Mouse (Mus musculus): ENCODE data around the gene Radil.

The Radil gene

DNA sequence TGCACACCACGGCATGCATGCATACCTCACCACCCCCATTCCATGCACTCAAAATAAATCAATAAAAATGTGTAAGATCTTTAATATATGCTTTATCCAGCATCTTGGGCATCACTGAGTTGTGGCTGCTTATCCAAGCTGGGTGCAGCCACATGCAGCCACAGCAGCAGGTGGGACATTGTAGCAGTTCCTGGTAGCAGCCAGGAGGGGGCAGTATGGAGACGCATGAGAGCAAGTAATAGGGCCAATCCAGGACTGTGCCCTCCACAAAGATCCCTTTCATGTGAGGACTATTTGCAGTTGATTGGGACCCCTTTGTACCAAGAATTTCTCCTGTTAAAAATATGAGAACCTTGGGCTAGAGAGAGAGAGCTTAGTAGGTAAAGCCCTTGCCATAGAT lies 68.4 kb downstream of the Radil start:
- no peak for DNase-seq (ENCODE audit: low spot score)

DNA sequence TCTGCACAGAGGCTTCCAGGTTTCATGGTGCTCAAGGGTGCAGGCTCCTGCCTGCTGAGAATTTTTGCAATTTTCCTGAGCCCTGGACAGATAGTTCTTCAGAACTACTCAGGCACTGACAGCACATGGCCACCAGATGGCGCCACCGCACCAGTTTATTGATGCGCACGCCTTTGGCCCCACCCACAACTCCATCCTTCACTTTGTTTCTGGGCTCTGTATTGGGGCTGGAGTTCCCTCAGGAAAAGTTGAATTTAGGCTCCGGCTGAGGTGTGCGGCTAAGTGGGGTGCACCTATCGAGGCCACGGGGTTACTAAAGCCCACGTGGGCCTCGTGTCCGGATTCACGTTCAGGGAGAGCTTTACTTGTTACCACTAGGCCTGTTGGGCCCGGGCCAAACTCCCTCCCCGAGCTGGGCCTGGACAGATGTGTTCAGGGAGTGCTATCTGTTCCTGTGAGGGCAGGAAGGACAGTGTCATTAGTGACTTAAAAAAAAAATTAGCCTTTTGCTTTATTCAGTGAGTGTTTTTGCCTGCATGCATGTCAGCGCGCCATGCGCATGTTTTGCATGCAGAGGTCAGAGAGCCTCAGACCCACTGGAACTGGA lies 72.0 kb downstream of the Radil start:
- DNase-seq (ENCODE audit: low spot score) = peak; percentile 97

DNA sequence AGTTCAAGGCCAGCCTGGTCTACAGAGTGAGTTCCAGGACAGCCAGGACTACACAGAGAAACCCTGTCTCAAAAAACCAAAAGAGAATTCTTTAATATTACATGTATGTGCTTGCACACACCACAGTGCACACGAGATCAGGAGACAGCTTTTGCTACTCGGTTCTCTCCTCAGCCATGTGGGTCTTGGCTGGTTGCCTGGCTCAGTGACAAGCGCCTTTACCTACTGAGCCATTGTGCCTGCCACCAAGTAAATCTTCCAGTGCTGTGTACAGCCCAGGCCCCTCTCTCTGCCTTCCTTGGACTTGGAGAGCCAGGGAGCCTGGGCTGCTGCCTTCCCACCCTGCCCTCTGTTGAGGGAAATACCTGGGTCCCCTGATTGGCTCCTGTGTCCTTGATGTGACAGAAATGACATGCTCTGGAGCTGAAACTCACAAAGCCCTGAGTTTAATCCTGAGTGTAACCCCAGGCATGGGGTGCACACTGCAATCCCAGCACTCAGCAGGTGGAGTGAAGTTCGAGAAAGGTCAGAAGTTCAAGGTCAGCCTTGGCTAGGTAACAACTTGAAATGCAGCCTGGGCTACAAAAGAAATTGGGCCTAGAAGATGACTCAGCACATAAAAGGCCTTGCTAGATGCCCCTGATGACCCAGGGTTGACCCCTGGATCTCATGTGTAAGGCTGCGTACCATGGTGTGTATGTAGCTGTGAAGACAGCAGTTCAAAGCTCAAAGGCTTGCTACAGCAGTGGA lies 72.9 kb downstream of the Radil start:
- no peak for DNase-seq (ENCODE audit: low spot score)

DNA sequence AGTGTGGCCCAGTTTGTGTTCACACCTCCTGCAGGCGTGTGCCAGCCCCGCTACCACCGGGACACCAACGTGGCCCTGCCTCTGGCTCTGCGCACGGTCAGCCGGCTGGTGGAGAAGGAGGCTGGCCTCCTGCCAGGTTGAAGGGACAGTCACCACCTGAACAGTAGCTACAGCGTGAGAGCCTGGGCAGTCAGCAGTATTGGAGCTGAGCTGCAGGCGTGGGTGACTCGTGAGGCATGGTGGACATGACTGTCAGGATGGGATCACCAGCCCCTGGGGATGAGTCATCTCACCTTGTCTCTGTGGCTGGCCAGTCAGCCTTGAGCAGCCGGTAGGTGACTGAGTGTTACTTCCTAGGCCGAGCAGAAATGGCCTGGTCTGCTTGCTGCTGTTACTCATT lies 73.6 kb downstream of the Radil start:
- peak; percentile 66 for DNase-seq (ENCODE audit: low spot score)

DNA sequence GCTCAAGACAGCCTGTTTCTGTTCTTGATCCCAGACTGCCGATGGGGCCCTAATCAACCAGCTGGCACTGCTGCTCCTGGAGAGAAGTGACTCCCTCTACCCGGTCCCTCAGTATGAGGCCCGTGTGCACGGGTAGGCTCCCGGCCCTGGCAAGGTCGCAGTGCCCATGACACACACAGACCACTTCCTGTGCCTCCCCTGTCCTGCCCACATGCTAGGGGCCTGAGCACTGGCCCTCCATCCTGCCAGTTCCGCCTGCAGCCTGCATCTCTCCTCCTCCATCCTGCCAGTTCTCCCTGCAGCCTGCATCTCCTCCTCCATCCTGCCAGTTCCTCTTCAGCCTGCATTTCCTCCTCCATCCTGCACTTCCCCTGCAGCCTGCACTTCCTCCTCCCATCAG lies 75.2 kb downstream of the Radil start:
- DNase-seq (ENCODE audit: low spot score) = no peak

DNA sequence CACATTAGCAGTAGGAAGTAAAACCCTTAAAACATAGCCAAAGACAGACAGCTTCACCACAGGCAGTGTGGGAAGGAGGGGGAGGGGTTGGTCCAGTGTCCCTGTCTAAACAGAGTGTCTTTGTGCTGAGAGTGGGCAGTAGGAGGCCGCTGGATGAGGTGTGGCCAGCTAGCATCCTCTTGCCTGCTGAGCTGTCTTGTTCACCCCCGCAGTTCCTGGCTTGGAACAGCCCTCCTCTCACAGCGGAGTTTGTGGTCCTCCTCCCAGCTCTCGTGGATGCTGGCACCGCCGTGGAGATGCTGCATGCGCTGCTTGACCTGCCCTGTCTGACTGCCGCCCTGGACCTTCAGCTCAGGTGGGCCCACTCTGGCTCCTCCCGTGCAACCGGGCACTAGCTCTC lies 77.2 kb downstream of the Radil start:
- no peak for DNase-seq (ENCODE audit: low spot score)

DNA sequence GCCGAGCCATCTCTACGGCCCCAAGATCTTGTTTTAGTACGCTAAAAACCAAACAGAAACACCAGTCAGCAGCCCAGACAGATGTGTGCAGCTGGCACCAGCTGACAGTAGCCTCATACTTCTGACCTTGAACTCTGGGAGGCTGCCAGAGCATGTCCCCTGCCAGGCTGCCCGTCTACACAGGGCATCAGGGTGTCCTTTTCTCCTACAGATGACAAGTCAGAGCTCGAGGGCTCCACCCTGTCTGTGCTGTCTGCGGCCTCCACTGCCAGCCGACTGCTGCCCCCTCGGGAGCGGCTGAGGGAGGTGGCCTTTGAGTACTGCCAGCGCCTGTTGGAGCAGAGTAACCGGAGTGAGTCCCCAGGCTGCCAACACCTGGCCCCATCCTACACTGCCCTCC lies 81.1 kb downstream of the Radil start:
- no peak for DNase-seq (ENCODE audit: low spot score)

DNA sequence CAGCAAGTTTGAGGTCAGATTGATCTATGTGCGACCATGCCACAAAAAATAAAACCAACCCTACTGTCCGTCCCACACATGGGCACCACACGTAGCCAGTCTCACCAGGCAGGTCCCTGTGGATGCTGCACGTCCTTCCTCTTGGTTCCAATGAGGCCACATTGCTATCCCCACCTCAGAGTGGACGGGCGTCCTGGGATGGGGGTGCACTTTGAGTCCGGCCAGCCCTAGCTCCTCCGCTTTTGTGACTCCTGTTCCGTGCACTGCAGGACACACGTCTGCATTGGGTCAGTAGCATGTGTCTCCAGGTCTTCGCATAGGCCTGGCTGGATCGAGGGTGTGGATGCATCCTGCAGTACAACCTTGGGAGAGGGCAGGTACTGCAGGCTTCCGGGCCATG lies 82.5 kb downstream of the Radil start:
- DNase-seq (ENCODE audit: low spot score) = no peak

DNA sequence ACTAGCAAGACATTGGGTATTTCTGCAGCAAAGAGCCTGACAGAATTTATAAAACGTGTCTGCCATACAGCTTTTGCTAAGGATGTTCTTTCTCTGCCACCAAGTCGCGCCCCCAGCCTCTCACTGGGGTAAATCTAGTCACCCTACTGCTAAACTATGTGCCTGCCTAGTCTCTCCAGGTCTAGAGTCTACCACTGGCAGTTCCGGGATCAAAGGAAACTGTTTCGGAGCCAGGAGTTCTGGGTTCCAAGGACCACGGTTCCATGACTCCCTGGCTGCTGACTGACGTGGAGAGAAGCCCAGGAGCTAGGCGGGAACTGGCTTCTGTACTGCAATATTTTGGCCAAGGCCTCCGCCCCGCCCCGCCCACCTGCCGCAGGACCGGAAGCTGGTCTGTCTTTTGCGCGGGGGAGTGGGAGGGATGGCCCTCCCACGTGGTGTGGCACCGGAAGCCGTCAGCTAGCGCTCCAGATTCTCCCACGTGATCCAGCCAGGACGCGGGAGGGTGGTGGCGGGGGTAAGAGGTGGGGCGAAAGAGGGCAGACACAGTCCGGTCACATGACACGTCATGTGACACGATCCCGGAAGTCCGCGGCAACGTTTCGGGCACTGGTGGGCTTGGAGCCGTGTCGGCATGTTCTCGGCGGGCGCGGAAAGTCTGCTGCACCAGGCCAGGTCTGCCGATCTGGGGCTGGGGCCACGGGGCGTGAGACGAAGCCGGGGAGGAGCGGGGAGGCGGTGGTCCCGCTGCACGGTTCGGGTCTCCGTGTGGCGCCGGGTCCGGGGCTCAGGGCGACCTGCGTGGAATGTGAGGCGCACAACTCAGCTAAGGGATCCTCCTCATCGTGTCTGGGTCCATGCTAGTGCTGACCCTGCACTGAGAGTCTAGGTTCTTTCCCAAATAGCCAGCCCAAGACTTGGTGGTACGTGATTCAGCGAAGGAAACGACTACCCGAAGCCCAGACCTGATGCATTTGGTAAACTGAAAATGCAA lies 87.1 kb downstream of the Radil start, which contains the start of gene Ap5z1:
TSS of gene Ap5z1 (plus strand) at position 484 of the 994 bp plus-strand sequence.
- DNase-seq (ENCODE audit: low spot score) = peak; percentile 94

DNA sequence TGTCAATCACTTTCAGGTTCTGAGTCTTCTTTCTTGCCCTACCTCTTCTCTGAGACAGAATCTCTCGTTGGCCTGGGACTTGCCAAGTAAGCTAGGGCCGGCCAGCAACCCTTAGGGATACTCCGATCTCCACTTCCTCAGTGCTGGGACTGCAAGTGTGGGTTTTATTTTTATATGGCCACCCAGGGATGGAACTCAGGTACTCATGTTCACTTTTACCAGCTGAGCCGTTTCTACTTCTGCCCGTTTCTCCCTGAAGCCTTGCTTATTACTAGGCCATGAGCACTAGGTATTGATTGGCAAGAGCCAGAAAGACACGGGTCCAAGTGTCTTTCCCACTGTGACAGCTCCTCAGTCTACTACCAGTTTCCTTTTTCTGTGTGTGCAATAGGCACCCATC lies 87.9 kb downstream of the Radil start:
- no peak for DNase-seq (ENCODE audit: low spot score)

DNA sequence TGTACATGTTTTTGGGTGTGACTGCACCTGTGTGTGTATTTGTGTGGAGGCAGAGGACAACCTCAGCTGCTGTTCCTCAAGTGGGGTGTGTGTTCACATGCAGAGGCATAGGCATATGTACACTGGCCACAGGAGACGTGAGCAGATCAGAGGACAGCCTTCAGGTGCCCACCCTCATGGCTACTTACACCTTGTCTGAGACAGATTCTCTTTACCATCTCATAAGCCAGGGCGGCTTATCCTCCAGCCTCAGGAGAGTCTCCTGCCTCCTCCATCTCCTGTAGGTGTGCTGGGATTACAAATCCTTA lies 88.3 kb downstream of the Radil start:
- no peak for DNase-seq (ENCODE audit: low spot score)

DNA sequence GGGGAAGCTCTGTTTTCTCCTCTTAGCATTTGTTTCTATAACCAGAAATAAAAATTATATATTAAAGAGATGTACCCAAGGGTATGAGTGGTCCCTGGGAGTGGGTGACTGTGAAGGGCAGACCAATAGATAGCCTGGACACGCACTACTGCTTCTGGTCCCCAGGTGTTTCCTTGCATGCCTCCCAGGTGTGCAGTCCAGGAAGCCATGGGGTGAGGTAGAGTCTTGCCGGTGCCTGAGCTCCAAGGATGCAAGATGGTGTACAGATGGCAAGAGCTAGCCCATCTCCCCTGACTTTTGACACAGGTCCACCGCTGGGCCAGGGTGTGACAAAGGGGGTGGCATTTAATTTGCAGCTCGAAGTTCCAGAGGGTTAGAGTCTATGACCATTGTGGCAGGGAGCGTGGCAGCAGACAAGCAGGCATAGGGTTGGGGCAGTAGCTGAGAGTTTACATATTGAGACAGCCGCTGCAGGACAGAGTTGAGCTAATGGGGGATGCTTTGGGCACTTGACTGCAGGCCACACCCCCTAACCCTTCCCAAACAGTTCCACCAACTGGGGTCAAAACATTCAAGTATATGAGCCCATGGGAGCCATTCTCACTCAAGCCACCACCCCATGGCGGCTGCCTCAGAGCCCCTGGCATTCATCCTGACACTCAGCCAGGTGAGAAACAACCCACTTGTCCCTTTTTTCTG lies 88.8 kb downstream of the Radil start:
- no peak for DNase-seq (ENCODE audit: low spot score)

DNA sequence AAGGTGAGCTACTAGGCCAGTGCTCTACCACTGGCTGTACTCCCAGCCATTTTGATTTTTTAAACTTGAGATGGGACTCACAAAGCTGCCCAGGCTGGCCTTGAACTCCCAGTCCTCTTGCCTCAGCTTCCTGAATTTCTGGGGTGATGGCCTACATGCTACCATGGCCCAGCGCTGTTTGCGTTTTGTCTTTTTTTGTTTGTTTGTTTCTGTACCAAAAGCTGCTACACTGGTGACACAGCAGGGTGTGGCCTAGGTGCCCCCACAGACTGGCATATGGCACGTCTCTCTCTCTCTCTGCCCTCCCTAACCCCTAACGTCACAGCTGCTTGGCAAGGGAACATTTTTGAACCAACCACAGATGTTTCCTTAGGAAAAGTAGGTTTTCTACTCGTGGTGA lies 91.1 kb downstream of the Radil start:
- no peak for DNase-seq (ENCODE audit: low spot score)

DNA sequence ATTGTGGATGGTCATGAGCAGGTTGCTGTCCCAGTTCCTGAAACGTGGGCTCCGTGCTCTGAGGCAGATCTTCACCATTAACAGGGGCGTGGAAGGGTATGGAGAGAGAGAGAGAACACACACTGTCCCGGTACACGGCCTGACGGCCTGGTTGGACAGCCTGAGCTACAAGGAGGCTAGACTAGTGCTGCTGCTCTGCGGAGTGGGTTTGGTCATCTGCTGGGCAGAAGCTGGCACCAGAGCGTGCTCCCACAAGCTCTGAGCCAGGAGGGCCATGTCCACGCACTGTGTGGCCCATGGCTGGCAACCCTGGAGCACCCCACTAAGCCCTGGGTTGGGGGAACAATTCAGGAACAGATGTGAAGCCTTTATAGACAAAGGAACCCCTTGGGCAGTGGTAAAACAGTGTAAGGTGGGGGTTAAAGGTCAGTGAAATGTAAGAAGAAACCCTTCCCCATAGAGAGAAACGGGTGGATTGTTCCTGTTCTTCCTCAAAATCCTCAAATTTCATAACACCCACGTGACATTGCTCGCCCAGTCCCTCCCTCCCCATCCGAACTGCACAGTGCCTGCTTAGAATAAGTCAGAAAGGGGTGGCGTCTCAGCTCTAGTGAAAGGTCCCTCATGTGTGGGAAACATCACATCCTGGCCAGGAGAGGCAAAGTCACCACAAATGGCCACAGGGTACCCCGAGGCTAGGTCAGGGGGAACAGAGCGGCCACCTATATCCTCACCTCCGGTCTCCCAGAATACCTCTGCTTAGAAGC lies 91.9 kb downstream of the Radil start:
- DNase-seq (ENCODE audit: low spot score) = no peak

DNA sequence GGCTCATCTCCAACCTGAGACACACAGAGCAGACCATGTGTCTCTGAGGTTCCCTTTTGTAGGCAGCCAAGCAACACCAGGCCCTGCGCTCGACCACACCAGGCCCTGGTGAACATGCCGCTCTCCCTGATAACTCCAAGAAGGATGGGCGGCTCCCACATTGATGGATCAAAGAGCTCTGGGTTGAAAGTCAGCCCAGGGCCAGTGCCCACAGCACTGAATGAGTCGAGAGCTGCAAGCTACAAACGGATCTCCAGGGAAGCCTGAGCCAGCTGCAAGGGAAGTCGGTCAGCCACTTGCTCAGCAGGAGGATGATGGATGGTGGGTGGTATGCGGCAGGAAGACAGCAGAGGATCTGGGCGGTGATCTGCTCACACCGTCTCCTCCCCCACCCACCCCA lies 93.6 kb downstream of the Radil start:
- DNase-seq (ENCODE audit: low spot score) = no peak

DNA sequence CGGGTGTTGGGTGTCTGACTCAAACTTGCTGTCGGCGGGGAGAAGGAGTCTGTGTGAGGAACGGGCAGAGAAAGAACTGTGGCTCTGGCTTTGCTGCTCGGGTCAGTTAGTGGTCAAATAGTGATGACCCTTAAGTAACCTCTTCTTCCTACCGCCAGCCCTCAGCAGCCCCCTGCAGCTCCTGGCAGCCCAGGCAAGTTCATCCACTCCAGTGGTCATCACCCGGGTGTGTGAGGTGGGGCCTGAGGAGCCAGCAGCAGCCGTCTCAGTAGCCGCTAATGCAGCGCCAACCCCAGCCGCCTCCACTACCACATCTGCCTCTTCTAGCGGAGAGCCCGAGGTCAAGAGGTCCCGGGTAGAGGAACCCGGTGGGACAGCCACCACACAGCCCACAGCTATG lies 94.6 kb downstream of the Radil start:
- DNase-seq (ENCODE audit: low spot score) = no peak

DNA sequence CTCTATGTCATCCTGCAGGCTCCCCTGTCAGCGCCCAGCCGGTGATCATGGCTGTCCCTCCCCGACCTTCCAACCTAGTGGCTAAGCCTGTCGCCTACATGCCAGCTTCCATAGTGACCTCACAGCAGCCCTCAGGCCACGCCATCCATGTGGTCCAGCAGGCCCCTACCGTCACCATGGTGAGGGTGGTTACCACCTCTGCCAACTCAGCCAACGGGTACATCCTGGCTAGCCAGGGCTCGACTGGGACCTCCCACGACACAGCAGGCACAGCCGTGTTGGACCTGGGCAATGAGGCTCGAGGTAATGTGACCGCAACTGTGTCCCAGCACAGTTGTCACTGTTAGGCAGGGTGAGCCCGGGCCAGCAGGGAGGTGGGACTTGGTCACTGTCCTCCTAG lies 97.2 kb downstream of the Radil start:
- DNase-seq (ENCODE audit: low spot score) = no peak

DNA sequence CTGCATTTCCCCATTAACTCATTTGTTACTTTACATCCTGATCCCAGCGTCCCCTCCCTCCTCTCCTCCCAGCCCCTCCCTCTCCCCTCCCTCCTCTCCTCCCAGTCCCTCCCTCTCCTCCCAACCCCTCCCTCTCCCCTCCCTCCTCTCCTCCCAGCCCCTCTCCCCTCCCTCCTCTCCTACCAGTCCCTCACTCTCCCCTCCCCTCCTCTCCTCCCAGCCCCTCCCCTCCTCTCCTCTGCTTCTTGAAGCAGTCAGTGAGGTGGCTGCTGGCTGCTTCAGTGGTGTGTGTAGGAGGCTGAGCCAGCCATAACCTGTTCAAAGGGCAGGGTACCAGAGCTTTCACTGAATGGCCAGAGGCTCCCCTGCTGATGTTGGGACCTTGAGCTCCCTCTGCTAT lies 99.1 kb downstream of the Radil start:
- no peak for DNase-seq (ENCODE audit: low spot score)

DNA sequence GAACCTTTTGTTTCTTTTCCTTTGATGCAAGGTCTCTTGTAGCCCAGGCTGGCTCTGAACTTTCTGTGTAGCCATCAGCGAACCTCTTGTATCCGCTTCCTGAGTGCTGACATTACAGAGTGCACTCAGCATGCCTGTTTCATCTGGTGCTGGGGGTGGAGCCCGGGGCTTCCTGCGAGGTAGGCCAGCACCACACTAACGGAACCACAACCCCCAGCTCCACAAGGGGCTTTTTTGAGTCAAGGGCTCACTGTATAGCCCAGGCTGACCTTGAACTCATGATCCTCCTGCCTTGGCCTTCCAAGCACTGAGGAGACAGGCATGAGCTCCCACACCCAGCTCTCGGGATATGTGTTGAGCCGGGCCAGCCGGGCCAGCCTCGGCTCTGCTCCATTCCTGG lies 100.1 kb downstream of the Radil start:
- DNase-seq (ENCODE audit: low spot score) = no peak

DNA sequence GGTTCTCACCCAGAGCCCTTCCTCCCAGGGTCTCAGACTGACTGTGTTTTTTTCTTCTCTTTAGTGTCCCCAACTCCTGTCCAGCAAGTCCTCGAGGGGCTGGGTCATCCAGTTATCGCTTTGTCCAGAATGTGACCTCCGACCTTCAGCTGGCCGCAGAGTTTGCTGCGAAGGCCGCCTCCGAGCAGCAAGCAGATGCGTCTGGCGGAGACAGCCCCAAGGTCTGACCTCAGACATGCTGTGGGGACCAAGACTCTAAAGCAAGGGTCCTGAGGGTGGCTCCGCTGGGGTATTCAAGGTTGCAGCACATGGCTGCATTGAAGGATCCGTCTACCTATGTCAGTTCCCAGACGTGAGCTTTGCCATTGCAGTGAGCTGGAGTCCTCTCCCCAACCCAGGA lies 102.3 kb downstream of the Radil start:
- DNase-seq (ENCODE audit: low spot score) = no peak

DNA sequence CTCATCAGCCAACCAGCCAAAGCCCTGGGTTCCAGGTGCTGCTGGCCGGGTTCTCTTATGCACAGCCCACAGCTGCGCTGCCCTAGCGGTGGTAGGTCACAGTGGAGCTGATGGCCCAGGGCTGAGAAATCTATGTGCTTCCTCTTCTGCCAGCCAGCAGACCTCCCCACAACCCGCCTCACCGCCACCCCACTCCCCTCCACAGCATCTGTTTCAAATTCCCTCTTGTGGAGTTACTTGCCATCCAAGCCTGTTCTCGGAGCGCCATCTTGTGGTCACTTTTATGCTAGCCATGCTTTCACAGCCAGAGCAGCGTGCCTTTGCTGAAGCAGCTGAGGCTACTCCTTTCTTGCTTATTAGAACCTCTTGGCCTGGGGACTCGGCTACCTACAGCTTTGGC lies 102.8 kb downstream of the Radil start:
- DNase-seq (ENCODE audit: low spot score) = peak; percentile 95

DNA sequence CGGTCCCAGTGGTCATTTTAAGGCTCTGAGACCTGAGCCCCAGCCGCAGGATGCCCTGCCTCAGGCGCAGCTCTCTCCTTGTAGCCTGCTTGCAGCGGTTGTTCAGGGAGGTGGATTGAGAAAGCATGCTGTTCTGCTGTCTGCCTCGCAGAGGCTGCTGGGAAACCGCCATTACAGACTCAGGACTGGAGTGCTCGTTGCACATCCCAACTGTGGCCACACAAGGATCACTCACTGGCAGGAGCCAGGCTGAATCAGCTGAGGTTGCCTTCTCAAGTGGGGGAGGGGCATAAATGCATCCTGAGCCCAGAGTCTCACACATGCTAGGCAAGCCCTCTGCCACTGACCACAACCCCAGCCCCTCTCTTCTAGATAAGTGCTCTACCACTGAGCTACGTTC lies 105.2 kb downstream of the Radil start:
- DNase-seq (ENCODE audit: low spot score) = no peak
